Mouse (Mus musculus) C2C12 (cell line): ENCODE measurements at regions not wholly inside any gene's neighbourhood (a gene's known extent, or its start where the extent isn't known, plus 50 kb on each side); places are given as distances from the start of the nearest gene placed in this dataset.

Experiments
- H3K27me3 ChIP-seq: one replicate; pipeline ENCODE4 v1.6.1; 2011; ENCODE audit not compliant: control insufficient read depth, insufficient read depth, insufficient read length
- H3K36me3 ChIP-seq: one replicate; pipeline ENCODE4 v1.6.1; 2011; ENCODE audit not compliant: control insufficient read depth, insufficient read depth
- H3K4me3 ChIP-seq: one replicate; pipeline ENCODE4 v1.5.1; 2011; ENCODE audit warnings: mild to moderate bottlenecking, control low read depth; ENCODE audit not compliant: poor library complexity, insufficient read depth, severe bottlenecking
- H3K79me2 ChIP-seq: one replicate; pipeline ENCODE4 v1.6.1; 2011; ENCODE audit not compliant: control insufficient read depth, insufficient read depth
- H3K79me3 ChIP-seq: one replicate; pipeline ENCODE4 v1.6.1; 2011; ENCODE audit warnings: low read depth, control low read depth
- H3ac ChIP-seq: one replicate; pipeline ENCODE3; 2011; ENCODE audit warnings: low read depth; ENCODE audit not compliant: control insufficient read depth, insufficient read length
- CEBPB ChIP-seq: IDR thresholded peaks from one replicate; pipeline ENCODE4 v1.6.1; 2011; ENCODE audit warnings: low read depth, mild to moderate bottlenecking, control low read depth, moderate library complexity
- CTCF ChIP-seq: IDR thresholded peaks from one replicate; pipeline ENCODE4 v1.5.1; 2011; ENCODE audit not compliant: control insufficient read depth, insufficient read depth, insufficient read length
- FOSL1 ChIP-seq: IDR thresholded peaks from one replicate; pipeline ENCODE4 v1.8.0; 2011; ENCODE audit warnings: mild to moderate bottlenecking, low read length; ENCODE audit not compliant: poor library complexity, insufficient read depth, severe bottlenecking
- MAX ChIP-seq: IDR thresholded peaks from one replicate; pipeline ENCODE4 v1.6.1; 2011; ENCODE audit warnings: mild to moderate bottlenecking, control low read depth
- MYOD1 ChIP-seq: IDR thresholded peaks from one replicate; pipeline ENCODE4 v1.6.1; 2011; ENCODE audit warnings: low read depth; ENCODE audit not compliant: control insufficient read depth, insufficient read length
- MYOG ChIP-seq: IDR thresholded peaks from one replicate; pipeline ENCODE4 v1.6.1; 2011; ENCODE audit not compliant: control insufficient read depth, insufficient read length; ENCODE audit errors: extremely low read depth
- USF1 ChIP-seq: IDR thresholded peaks from one replicate; pipeline ENCODE4 v1.6.1; 2011; ENCODE audit warnings: low read depth, mild to moderate bottlenecking, control low read depth, moderate library complexity

GRCm38 (mm10) chr9:61169506-61170090 is 202.6 kb upstream of the Tle3 start:
- Histone ChIP-seq H3K27me3 (peaks cover 30% of the 10 kb centered on the region), H3K4me3 (no peak overlapping the region), H3K36me3 (no peaks in the 10 kb centered on the region), H3ac (no peak overlapping the region), H3K79me2 (no peaks in the 10 kb centered on the region), H3K79me3 (no peaks in the 10 kb centered on the region)
- TF ChIP-seq FOSL1 (no peak), MYOG (no peak), CEBPB (no peak), MYOD1 (no peak), USF1 (no peak)

GRCm38 (mm10) chr9:61170921-61171320 is 201.2 kb upstream of the Tle3 start:
- Histone ChIP-seq H3K79me3 (no peaks in the 10 kb centered on the region), H3K79me2 (no peaks in the 10 kb centered on the region), H3ac (no peak overlapping the region), H3K36me3 (no peaks in the 10 kb centered on the region), H3K27me3 (peaks cover 28% of the 10 kb centered on the region), H3K4me3 (no peak overlapping the region)
- TF ChIP-seq MAX (no peak), USF1 (no peak), FOSL1 (no peak), CEBPB (no peak), MYOG (no peak), CTCF (no peak), MYOD1 (no peak)

GRCm38 (mm10) chr9:61172421-61172820 is 199.7 kb upstream of the Tle3 start:
- Histone ChIP-seq H3ac (no peak overlapping the region), H3K79me3 (no peaks in the 10 kb centered on the region), H3K79me2 (no peaks in the 10 kb centered on the region), H3K27me3 (peaks cover 40% of the 10 kb centered on the region), H3K4me3 (no peak overlapping the region), H3K36me3 (no peaks in the 10 kb centered on the region)
- TF ChIP-seq MYOD1 (no peak), MYOG (no peak), FOSL1 (no peak), CTCF (no peak), MAX (no peak), USF1 (no peak), CEBPB (no peak)

- no peak overlapping the region for H3K4me3 ChIP-seq
- no peaks in the 10 kb centered on the region for H3K79me3 ChIP-seq
- H3K27me3 ChIP-seq, result peaks cover 40% of the 10 kb centered on the region
- no peak overlapping the region for H3ac ChIP-seq
- TF ChIP-seq MYOG, result no peak
- no peak for TF ChIP-seq MAX
- no peak for TF ChIP-seq CTCF
- TF ChIP-seq FOSL1, result no peak
- TF ChIP-seq CEBPB, result no peak
- TF ChIP-seq USF1, result no peak
- no peak for TF ChIP-seq MYOD1
- no peaks in the 10 kb centered on the region for H3K79me2 ChIP-seq
- H3K36me3 ChIP-seq, result no peaks in the 10 kb centered on the region
These were observed 198.6 kb upstream of the Tle3 start for GRCm38 (mm10) chr9:61173548-61173947.

- Histone ChIP-seq H3K4me3 (no peak overlapping the region), H3K36me3 (no peaks in the 10 kb centered on the region), H3K27me3 (peaks cover 36% of the 10 kb centered on the region)
These were observed 196.8 kb upstream of the Tle3 start for GRCm38 (mm10) chr9:61175381-61175780.

DNA sequence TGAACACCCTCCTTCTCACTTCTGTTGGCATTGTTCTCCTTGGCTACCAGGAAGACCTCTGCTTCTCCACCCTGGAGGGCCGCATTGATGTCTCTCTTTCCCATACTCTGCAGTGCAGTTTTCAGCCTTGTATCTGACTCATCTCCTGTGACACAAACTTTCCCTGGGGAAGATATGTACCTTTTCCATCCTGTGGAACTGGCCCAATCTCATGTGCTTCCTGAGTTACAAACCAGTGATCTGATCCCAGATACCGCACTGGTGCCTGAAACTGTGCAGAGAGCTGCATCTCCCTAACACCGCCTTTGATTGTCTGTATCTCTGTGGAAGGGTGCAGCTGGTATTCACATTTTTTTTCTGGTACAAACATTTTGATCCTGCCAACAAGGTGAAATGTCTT is 195.3 kb upstream of the Tle3 start:
- Histone ChIP-seq H3ac (no peak overlapping the region), H3K27me3 (peaks cover 32% of the 10 kb centered on the region)

More at GRCm38 (mm10) chr9:61175381-61175780, 196.8 kb upstream of the Tle3 start:
- Histone ChIP-seq H3K79me3 (no peaks in the 10 kb centered on the region), H3ac (no peak overlapping the region), H3K79me2 (no peaks in the 10 kb centered on the region)
- TF ChIP-seq MYOG, result no peak
- no peak for TF ChIP-seq USF1

More for the DNA sequence above, 195.3 kb upstream of the Tle3 start:
- TF ChIP-seq MAX, result no peak
- no peak for TF ChIP-seq USF1
- TF ChIP-seq MYOD1, result no peak
- no peak for TF ChIP-seq CTCF
- TF ChIP-seq MYOG, result no peak
- TF ChIP-seq CEBPB, result no peak
- no peak for TF ChIP-seq FOSL1
- Histone ChIP-seq H3K79me2 (no peaks in the 10 kb centered on the region), H3K79me3 (no peaks in the 10 kb centered on the region), H3K4me3 (no peak overlapping the region), H3K36me3 (no peaks in the 10 kb centered on the region)
